Mouse (Mus musculus) hematopoietic stem cell, adult 5-6 weeks (primary cell): ENCODE measurements around the gene Lin52. TPM values are rescaled to one million over a fixed set of nuclear protein-coding genes. Genes with fewer than 3 reads are reported as not detected.

Experiments used
- ATAC-seq, 2 experiments: fragments of 125-278 bp in 1 of 2; replicated peaks in 1 of 2; 2 replicates each; pipeline ENCODE4 v1.8.0; 2016 to 2017; ENCODE audit warnings: inconsistent platforms in 2 of 2, mild to moderate bottlenecking in 2 of 2, moderate number of reproducible peaks in 2 of 2, low read depth in 1 of 2, moderate TSS enrichment in 1 of 2; ENCODE audit not compliant: low FRiP score in 2 of 2, poor library complexity in 2 of 2, severe bottlenecking in 2 of 2, insufficient read depth in 1 of 2, low TSS enrichment in 1 of 2
- total RNA-seq: library from RNA; stranded (forward); fragments of 172-1452, 232-1000 nt; gene quantifications from 2 replicates; pipeline ENCODE4 v1.2.3, GENCODE M21; 2017

Gene Lin52
- total RNA-seq, 1 experiment from 2014 or later, result 26.6 TPM

- ATAC-seq, result no peak
Observed at GRCm38 (mm10) chr12:84570694-84571415, 119.6 kb downstream of the Lin52 start.

- ATAC-seq, result no peak
Observed at GRCm38 (mm10) chr12:84571466-84572340, 120.5 kb downstream of the Lin52 start.

- ATAC-seq, result no peak
Observed at GRCm38 (mm10) chr12:84572341-84572720, 121.1 kb downstream of the Lin52 start.

- ATAC-seq, result no peak
Observed at GRCm38 (mm10) chr12:84573094-84573493, 121.9 kb downstream of the Lin52 start.

GRCm38 (mm10) chr12:84577768-84578439 is 126.7 kb downstream of the Lin52 start:
- ATAC-seq, result no peak

GRCm38 (mm10) chr12:84578440-84578770 is 127.2 kb downstream of the Lin52 start:
- ATAC-seq, result no peak

GRCm38 (mm10) chr12:84581285-84581684 is 130.1 kb downstream of the Lin52 start:
- no peak for ATAC-seq

GRCm38 (mm10) chr12:84589825-84590761 is 138.9 kb downstream of the Lin52 start:
- ATAC-seq, result peak; percentile 92 to 93

Other genes starting within 250 kb of the Lin52 start
- gene Elmsan1, start 232.5 kb upstream of the Lin52 start, total RNA-seq, result 19.9 and 22.3 TPM in 2 replicates
- gene Ptgr2, start 166.2 kb upstream of the Lin52 start, total RNA-seq, result 70.7 and 79.0 TPM in 2 replicates
- gene Zfp410, start 134.6 kb upstream of the Lin52 start, total RNA-seq, result 37.7 and 65.5 TPM in 2 replicates
- 9.5 and 30.1 TPM in 2 replicates for gene Coq6, start 89.8 kb upstream of the Lin52 start, total RNA-seq
- 1.3 and 2.3 TPM in 2 replicates for gene Fam161b, start 89.6 kb upstream of the Lin52 start, total RNA-seq
- 44.0 and 58.7 TPM in 2 replicates for gene Entpd5, start 42.4 kb upstream of the Lin52 start, total RNA-seq
- gene Bbof1, start 42.4 kb upstream of the Lin52 start, total RNA-seq, result 6.3 and 6.6 TPM in 2 replicates
- gene Rnf113a2, start 34.2 kb upstream of the Lin52 start, total RNA-seq, result 36.1 and 45.4 TPM in 2 replicates
- gene Aldh6a1, start 418 bp upstream of the Lin52 start, total RNA-seq, result 20.3 and 22.3 TPM in 2 replicates
- gene Vsx2, start 118.3 kb downstream of the Lin52 start, total RNA-seq, result not detected in 2 replicates
- 6.0 and 10.7 TPM in 2 replicates for gene Abcd4, start 166.0 kb downstream of the Lin52 start, total RNA-seq
- 0.40 TPM in 1 of 2 replicates, not detected in the other for gene Vrtn, start 189.6 kb downstream of the Lin52 start, total RNA-seq
- not detected in 2 replicates for gene Syndig1l, start 247.4 kb downstream of the Lin52 start, total RNA-seq